Mouse (Mus musculus): ENCODE data around the gene Spag16.

DNA sequence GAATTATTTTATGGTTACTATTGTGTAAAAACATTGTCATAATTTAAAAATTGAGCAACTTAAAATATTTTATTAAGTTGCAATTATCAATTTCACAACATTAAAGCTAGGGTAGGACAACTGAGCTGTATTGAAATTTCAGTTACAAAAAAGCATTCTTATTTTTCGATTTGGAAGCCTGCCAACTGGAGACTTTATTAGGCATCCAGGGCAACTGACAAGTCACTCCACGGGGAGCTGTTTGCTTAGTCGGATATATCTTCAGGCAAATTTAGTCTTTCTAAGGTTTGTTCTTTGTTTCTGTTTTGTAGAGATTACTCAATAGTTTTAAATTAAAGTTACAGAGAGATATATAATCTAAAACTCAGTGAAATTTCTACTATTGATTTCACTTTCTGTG lies 129.8 kb downstream of the Spag16 start:
- no peak for TF ChIP-seq POLR2A (IDR thresholded peaks at IDR 0.05; ENCODE audit: insufficient read length, low read depth)
- TF ChIP-seq USF1 (IDR thresholded peaks at IDR 0.05; ENCODE audit: low read depth) = no peak
- no peak for TF ChIP-seq CEBPB (IDR thresholded peaks at IDR 0.05; ENCODE audit: insufficient read depth, poor library complexity, severe bottlenecking)
- TF ChIP-seq MYOD1 (IDR thresholded peaks at IDR 0.05; ENCODE audit: control insufficient read depth in 1 of 3, insufficient read length in 2 of 3, low read depth in 2 of 3) = no peak
- TF ChIP-seq REST (IDR thresholded peaks at IDR 0.05; ENCODE audit: insufficient read depth, insufficient read length) = no peak

All from myocyte (in vitro differentiated cells).